Mouse (Mus musculus) monocyte, adult 2 months (primary cell): ENCODE results near the gene Ilf2.

Source experiments
- DNase-seq, 2 experiments: peaks; one replicate each; pipeline ENCODE4 v3.0.0; 2022; ENCODE audit warnings: low spot score in 2 of 2, low read depth in 1 of 2

Gene Ilf2

DNA sequence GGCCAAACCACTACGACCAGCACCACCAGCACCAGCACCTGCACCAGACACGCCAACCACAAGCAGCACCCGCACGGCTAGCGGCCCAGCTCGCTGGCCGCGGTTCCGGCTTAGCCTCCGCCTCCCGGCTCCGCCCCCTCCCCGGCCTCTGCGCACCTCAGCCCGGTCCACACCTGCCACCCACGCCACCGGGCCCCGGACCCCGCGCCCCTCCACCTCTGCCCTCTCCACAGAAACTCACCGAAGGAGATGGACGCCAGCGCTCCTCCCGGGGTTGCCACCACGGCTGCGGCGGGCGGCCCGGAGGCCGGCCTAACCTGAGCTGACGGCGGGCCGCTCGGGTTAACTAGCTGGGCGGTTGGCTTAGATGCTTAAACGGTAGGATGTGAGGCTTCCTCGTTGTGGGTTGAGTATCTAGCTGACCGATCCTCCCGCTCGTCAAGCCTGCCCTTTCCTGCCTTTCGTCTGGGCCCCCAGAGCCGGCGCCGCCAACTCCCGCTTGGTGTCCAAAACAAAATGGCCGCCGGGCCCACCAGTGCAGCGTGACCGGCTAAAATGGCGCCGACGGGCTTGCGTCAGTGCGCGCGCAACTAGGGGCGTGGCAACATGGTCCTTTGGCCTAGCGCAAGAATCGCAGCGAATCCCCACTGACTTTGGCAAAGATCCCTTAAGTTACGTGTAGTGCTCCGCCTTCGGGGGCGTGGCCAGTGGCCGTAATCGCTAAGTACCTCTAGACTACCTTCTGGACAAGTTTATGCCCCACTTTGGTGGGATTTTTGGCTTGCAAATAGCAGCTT is 33.2 kb downstream of the Ilf2 start, which contains the start of gene Chtop:
Chtop (minus strand) TSS at position 549 of the 797 bp plus-strand sequence.
- peak; percentile 99 for DNase-seq

GRCm38 (mm10) chr3:90509747-90510123 is 33.8 kb downstream of the Ilf2 start:
- no peak for DNase-seq

GRCm38 (mm10) chr3:90512276-90512675 is 36.4 kb downstream of the Ilf2 start:
- DNase-seq = no peak

GRCm38 (mm10) chr3:90512948-90513642 is 37.2 kb downstream of the Ilf2 start:
- DNase-seq = no peak

GRCm38 (mm10) chr3:90513796-90514590 is 38.1 kb downstream of the Ilf2 start, which contains the start of the genes S100a1 and S100a13:
TSS of gene S100a1 (minus strand) at chr3:90514392.
TSS of gene S100a13 (plus strand) at chr3:90514435.
- DNase-seq = peak in 1 of 2 experiments; percentile 35

DNA sequence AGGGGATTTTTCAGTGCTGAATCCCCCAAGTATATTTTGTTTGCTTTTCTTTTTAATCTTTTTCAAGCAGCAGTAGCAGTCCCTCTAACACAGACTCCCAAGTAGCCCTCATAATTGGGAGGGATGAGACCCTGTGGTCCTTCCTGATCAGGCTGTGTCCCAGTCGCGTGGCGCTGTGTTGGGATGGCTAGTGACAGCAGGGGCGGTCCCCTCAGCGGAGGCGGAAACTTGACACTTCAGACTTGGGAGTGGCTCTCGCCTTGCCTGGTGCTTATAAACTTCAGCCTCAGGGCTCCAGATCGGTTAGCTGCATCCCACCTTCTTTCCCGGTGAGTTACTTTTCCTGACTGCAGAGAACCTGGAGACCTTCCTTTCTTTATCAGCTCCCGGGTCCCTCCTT is 38.8 kb downstream of the Ilf2 start:
- no peak for DNase-seq

DNA sequence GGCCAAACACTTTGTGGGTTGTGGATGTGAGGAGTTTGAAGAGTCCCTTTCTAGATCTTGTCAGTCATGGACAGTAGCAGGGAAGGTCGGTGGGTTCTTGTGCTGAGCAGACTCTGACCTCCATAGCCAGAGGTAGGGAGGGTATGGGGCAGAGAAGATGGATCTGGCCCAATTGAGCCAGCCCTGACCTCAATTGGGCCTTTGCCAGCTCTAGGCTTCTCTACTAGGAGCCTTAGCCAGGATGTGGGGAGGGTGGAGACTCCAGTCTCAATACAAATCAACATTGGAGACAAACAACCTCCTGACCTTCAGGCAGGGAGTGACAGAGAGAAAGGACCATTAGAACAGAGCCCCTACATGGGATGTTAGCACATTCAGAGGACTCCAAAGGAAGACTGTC is 39.3 kb downstream of the Ilf2 start:
- DNase-seq = no peak

GRCm38 (mm10) chr3:90515789-90516188 is 39.9 kb downstream of the Ilf2 start:
- no peak for DNase-seq

DNA sequence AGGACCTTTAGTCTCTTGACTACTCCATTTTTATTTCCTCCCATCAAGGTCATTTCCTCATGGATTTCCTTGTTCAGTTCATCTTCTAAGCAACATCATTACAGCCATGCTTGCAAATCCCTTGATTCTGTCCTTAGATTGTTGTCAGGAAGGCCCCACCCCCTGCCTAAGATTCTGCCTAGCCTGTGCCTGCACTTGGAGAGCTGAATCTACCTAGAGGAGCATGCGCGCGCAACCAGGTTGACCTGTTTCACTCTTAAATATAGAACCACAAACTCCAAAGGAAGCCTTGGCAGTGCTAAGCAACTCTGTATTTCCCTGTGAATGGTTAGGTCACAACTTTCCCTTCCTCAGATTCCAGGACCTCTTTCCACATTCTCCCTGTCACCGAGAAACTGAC is 41.8 kb downstream of the Ilf2 start:
- DNase-seq = no peak

DNA sequence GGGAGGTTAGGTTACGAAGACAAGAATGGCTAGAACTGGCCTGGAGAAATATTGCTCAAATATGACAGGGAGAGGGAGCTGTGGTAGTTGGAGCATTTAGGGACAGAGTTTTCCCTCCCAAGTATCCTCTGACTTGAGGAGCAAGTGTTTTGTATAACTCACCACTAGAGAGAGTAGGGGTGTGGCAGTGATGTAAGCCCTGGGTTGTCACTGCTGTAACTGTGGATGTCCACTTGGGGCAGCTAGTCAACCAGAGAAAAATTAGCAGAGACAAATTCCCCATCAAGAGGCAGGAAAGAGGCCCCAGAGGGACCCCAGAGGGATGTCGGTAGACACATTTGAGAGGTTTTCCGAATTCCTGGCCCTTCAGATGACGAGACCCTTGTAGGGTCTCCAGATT is 49.5 kb downstream of the Ilf2 start:
- DNase-seq = no peak

DNA sequence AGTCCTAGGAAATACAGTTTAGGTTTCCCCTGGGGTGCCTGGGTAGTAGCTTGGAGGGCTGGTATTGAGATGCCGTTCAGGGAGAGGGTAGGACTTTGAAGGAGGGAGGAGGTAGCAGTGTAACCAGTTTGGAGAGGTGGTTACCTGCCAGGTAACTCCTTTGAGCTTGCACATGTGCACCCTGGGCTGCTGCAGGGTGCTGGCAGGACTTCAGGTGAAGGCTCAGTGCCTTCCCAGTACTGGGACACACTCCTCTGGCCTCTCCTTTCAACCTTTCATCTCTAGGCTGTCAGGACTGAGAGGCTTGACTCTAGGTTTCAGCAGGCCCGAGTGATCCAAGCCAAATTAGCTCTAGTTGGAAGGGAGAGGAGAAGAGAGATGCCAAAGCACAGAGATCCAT is 50.1 kb downstream of the Ilf2 start:
- DNase-seq = no peak

DNA sequence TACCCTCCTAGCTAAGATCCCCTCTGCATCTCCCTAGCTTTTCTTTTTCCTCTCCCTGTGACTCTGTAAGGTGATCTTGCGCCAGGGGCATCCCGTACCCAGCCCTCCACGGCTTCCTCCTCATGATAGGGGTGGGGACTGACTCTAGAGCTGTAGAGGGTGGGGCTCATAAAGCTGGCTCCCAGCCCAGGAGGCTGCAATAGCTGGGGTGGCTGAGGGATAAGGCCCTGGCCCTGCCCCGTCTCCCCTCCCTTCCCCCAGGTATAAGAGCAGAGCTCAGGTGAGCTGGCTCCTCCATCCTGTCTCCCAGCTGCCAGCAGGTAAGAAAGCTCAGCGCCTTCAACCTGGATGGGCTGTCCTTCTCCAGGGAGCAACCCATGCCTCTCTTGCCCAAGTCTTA is 50.7 kb downstream of the Ilf2 start, which contains the start of gene S100a14:
S100a14 (plus strand) TSS at position 277 of the 400 bp plus-strand sequence.
- no peak for DNase-seq

- DNase-seq = no peak
These were observed 51.5 kb downstream of the Ilf2 start for GRCm38 (mm10) chr3:90527291-90527873.

GRCm38 (mm10) chr3:90531713-90532112 is 55.8 kb downstream of the Ilf2 start:
- DNase-seq = no peak

- DNase-seq = no peak
These were observed 59.5 kb downstream of the Ilf2 start for GRCm38 (mm10) chr3:90535446-90535845.

- no peak for DNase-seq
These were observed 61.4 kb downstream of the Ilf2 start, which contains the start of gene S100a16 for GRCm38 (mm10) chr3:90537141-90537904. TSS of gene S100a16 (plus strand) at chr3:90537254.

- no peak for DNase-seq
These were observed 62.0 kb downstream of the Ilf2 start for GRCm38 (mm10) chr3:90537905-90538296.
